Mouse (Mus musculus) erythroblast, embryonic 14.5 days (primary cell): ENCODE measurements around the gene Adamtsl2.

ENCODE experiments used
- GATA1 ChIP-seq: IDR thresholded peaks from 2 replicates; pipeline ENCODE4 v1.6.1; 2012; ENCODE audit warnings: low read length, inconsistent platforms, mixed read lengths
- TAL1 ChIP-seq: IDR thresholded peaks from 3 replicates; pipeline ENCODE4 v1.6.1; 2012; ENCODE audit warnings: low read length, inconsistent platforms, mixed read lengths

- TF ChIP-seq TAL1 = no peak
- no peak for TF ChIP-seq GATA1
These were observed 12.1 kb upstream of the Adamtsl2 start for GRCm38 (mm10) chr2:27067124-27067523.
